Mouse (Mus musculus) large intestine, adult 2 months (tissue): Measurements from ENCODE around the gene Adat1. TPM values are rescaled to one million over a fixed set of nuclear protein-coding genes. Genes with fewer than 3 reads are reported as not detected.

Experiments used
- polyA plus RNA-seq: library from polyadenylated mRNA; depleted of rRNA; stranded (reverse); fragments of >200 nt; gene quantifications from 2 replicates; pipeline ENCODE4 v1.2.3, GENCODE M21; 2012; rRNA removed

Gene Adat1
- polyA plus RNA-seq, 1 experiment, result 1.7 TPM

Other genes with a start within 250 kb of the Adat1 start
- 77.4 and 114 TPM in 2 replicates for gene Bcar1, start 248.5 kb downstream of the Adat1 start, polyA plus RNA-seq
- gene Cfdp1, start 138.0 kb downstream of the Adat1 start, polyA plus RNA-seq, result 5.5 and 5.7 TPM in 2 replicates
- 9.0 and 13.2 TPM in 2 replicates for gene Tmem170, start 115.6 kb downstream of the Adat1 start, polyA plus RNA-seq
- gene Chst5, start 81.9 kb downstream of the Adat1 start, polyA plus RNA-seq, result 0.15 and 0.20 TPM in 2 replicates
- 1.2 and 1.3 TPM in 2 replicates for gene Tmem231, start 58.4 kb downstream of the Adat1 start, polyA plus RNA-seq
- 43.1 and 49.7 TPM in 2 replicates for gene Gabarapl2, start 51.6 kb downstream of the Adat1 start, polyA plus RNA-seq
- gene Kars, start 19.0 kb upstream of the Adat1 start, polyA plus RNA-seq, result 68.3 and 79.5 TPM in 2 replicates
- gene Terf2ip, start 19.1 kb upstream of the Adat1 start, polyA plus RNA-seq, result 4.4 and 5.7 TPM in 2 replicates
- not detected in 2 replicates for gene Gm6793, start 22.7 kb upstream of the Adat1 start, polyA plus RNA-seq